ENCODE assay signal across 8 mouse cellular contexts in genomic region chr1:153331206-153331605, GRCm38 (mm10). TPM values are rescaled to one million over a fixed set of nuclear protein-coding genes. Genes with fewer than 3 reads are reported as not detected.
DNase-seq lines count a peak whose midpoint lies in the region; ATAC-seq and TF ChIP-seq lines count a peak whose summit lies in the region.

No protein-coding gene starts in this region.

- peaks cover 13% of the 10 kb centered on the region for H3K36me3 ChIP-seq in kidney, embryonic 15.5 days
- no peaks in the 10 kb centered on the region for H3K36me3 ChIP-seq in embryonic facial prominence, embryonic 11.5 days (replicated peaks; ENCODE audit: control insufficient read depth, insufficient read depth, low read depth, low read length)
- no peaks in the 10 kb centered on the region for H3K36me3 ChIP-seq in hindbrain, postnatal 0 days (ENCODE audit: insufficient read depth, low read length)
- no peaks in the 10 kb centered on the region; the same call in 1 of the 2 replicates for H3K36me3 ChIP-seq in midbrain, postnatal 0 days (ENCODE audit: insufficient read depth, low read length)

- peak overlapping the region; percentile 100 for H3K4me3 ChIP-seq in kidney, embryonic 15.5 days (replicated peaks)
- peak overlapping the region; percentile 92 for H3K4me3 ChIP-seq in embryonic facial prominence, embryonic 11.5 days (ENCODE audit: low read depth, low read length)
- peak overlapping the region; percentile 93 for H3K4me3 ChIP-seq in hindbrain, postnatal 0 days (ENCODE audit: low read length)
- H3K4me3 ChIP-seq in midbrain, postnatal 0 days (ENCODE audit: low read depth, low read length): peak overlapping the region; percentile 89

- TF ChIP-seq CTCF in hindbrain, postnatal 0 days (IDR thresholded peaks at IDR 0.05; ENCODE audit: low read depth): no peak
- TF ChIP-seq CTCF in midbrain, postnatal 0 days (IDR thresholded peaks at IDR 0.05): no peak

- no peak for DNase-seq in kidney, postnatal 25 days
- DNase-seq in embryonic facial prominence, embryonic 11.5 days (ENCODE audit: low spot score): no peak
- no peak for DNase-seq in hindbrain, postnatal 0 days (ENCODE audit: low spot score)
- no peak for DNase-seq in midbrain, postnatal 0 days (ENCODE audit: low spot score)
- DNase-seq in urinary bladder, postnatal 10 days (ENCODE audit: low spot score): no peak
- DNase-seq in spleen, postnatal 10 days (ENCODE audit: low spot score in 2 of 2): no peak

- under 1% methylated on average over 4 of the region's 4 CpGs for WGBS in kidney, embryonic 15.5 days
- 1% methylated on average over 4 of the region's 4 CpGs for WGBS in embryonic facial prominence, embryonic 11.5 days
- WGBS in hindbrain, postnatal 0 days: 2% methylated on average over 4 of the region's 4 CpGs
- 2% methylated on average over 4 of the region's 4 CpGs for WGBS in midbrain, postnatal 0 days

- peak overlapping the region; percentile 98 for H3K9ac ChIP-seq in kidney, embryonic 15.5 days
- peak overlapping the region; percentile 51 for H3K9ac ChIP-seq in embryonic facial prominence, embryonic 11.5 days (replicated peaks; ENCODE audit: low read length)
- H3K9ac ChIP-seq in hindbrain, postnatal 0 days (replicated peaks; ENCODE audit: low read length): peak overlapping the region; percentile 86
- H3K9ac ChIP-seq in midbrain, postnatal 0 days (replicated peaks; ENCODE audit: low read length, poor library complexity, severe bottlenecking): no peak overlapping the region; the same call in 1 of the 2 replicates

- H3K4me2 ChIP-seq in kidney, embryonic 15.5 days: peak overlapping the region; percentile 92
- H3K4me2 ChIP-seq in embryonic facial prominence, embryonic 11.5 days (ENCODE audit: low read depth, low read length): peak overlapping the region; percentile 94
- peak overlapping the region; percentile 96 for H3K4me2 ChIP-seq in hindbrain, postnatal 0 days (ENCODE audit: low read depth, low read length)
- H3K4me2 ChIP-seq in midbrain, postnatal 0 days (ENCODE audit: low read depth, low read length, poor library complexity, severe bottlenecking): peak overlapping the region; percentile 77

- H3K4me1 ChIP-seq in kidney, embryonic 15.5 days: peaks cover 47% of the 10 kb centered on the region
- no peaks in the 10 kb centered on the region for H3K4me1 ChIP-seq in embryonic facial prominence, embryonic 11.5 days (ENCODE audit: control insufficient read depth, insufficient read depth, low read length)
- H3K4me1 ChIP-seq in hindbrain, postnatal 0 days (ENCODE audit: insufficient read depth, low read length): 0 out of 2 replicates have a peak, but pooled peaks cover 11% of the 10 kb centered on the region
- peaks cover 5% of the 10 kb centered on the region; the same call in 1 of the 2 replicates for H3K4me1 ChIP-seq in midbrain, postnatal 0 days (ENCODE audit: insufficient read depth, low read length)

- H3K27ac ChIP-seq in kidney, embryonic 15.5 days: peak overlapping the region; percentile 97
- H3K27ac ChIP-seq in embryonic facial prominence, embryonic 11.5 days (replicated peaks; ENCODE audit: low read depth, low read length): no peak overlapping the region
- H3K27ac ChIP-seq in hindbrain, postnatal 0 days: no peak overlapping the region
- H3K27ac ChIP-seq in midbrain, postnatal 0 days (ENCODE audit: low read depth, low read length): no peak overlapping the region

- no peaks in the 10 kb centered on the region for H3K9me3 ChIP-seq in kidney, embryonic 15.5 days (replicated peaks)
- no peaks in the 10 kb centered on the region for H3K9me3 ChIP-seq in embryonic facial prominence, embryonic 11.5 days (replicated peaks; ENCODE audit: control insufficient read depth, low read length)
- H3K9me3 ChIP-seq in hindbrain, postnatal 0 days (ENCODE audit: low read length): no peaks in the 10 kb centered on the region
- no peaks in the 10 kb centered on the region for H3K9me3 ChIP-seq in midbrain, postnatal 0 days (ENCODE audit: low read length)

- no peaks in the 10 kb centered on the region for H3K27me3 ChIP-seq in kidney, embryonic 15.5 days
- H3K27me3 ChIP-seq in embryonic facial prominence, embryonic 11.5 days (ENCODE audit: control insufficient read depth, insufficient read depth, low read length): no peaks in the 10 kb centered on the region
- H3K27me3 ChIP-seq in hindbrain, postnatal 0 days (ENCODE audit: insufficient read depth, low read length): no peaks in the 10 kb centered on the region
- H3K27me3 ChIP-seq in midbrain, postnatal 0 days (ENCODE audit: insufficient read depth, low read length): no peaks in the 10 kb centered on the region

- no peak for ATAC-seq in kidney, embryonic 15.5 days (replicated peaks; ENCODE audit: low FRiP score)
- no peak for ATAC-seq in embryonic facial prominence, embryonic 11.5 days (replicated peaks; ENCODE audit: insufficient number of reproducible peaks, low FRiP score, low TSS enrichment, low read depth)
- ATAC-seq in hindbrain, postnatal 0 days: no peak
- ATAC-seq in midbrain, postnatal 0 days (ENCODE audit: low FRiP score): no peak
- no peak for ATAC-seq in granulocyte monocyte progenitor cell, adult 5-6 weeks (replicated peaks; ENCODE audit: poor library complexity, severe bottlenecking)

RNA-seq across cellular contexts. Expression of gene Lamc1, which starts 1.4 kb away (rescaled TPM):
- polyA plus RNA-seq in kidney, embryonic 15.5 days (2015; fragmentation: Nextera tagmentation; extraction: Ambion mirVana): 93.5 and 101 TPM in 2 replicates
- 34.8 and 36.0 TPM in 2 replicates for polyA plus RNA-seq in embryonic facial prominence, embryonic 11.5 days (2014; fragmentation: Nextera tagmentation; extraction: Ambion mirVana)
- 46.1 and 52.9 TPM in 2 replicates for total RNA-seq in hindbrain, postnatal 0 days (2014; rRNA removed)
- polyA plus RNA-seq in hindbrain, postnatal 0 days (2015; fragmentation: Nextera tagmentation; extraction: Ambion mirVana): 13.5 and 13.9 TPM in 2 replicates
- total RNA-seq in midbrain, postnatal 0 days (2014; rRNA removed): 40.6 and 46.1 TPM in 2 replicates
- polyA plus RNA-seq in midbrain, postnatal 0 days (2015; fragmentation: Nextera tagmentation; extraction: Ambion mirVana): 11.5 and 12.0 TPM in 2 replicates
- 3.3 and 5.1 TPM in 2 replicates for total RNA-seq in granulocyte monocyte progenitor cell, adult 5-6 weeks (2014; fragmentation: Nextera tagmentation)
- 2.7 and 5.2 TPM in 2 replicates for total RNA-seq in granulocyte monocyte progenitor cell, adult 5-6 weeks (2017)
